Mouse (Mus musculus) heart, adult 2 months (tissue): ENCODE data around the gene Neo1.

Experiments used
- CTCF ChIP-seq: fragments of 200-600 bp; IDR thresholded peaks from 2 replicates; pipeline ENCODE4 v1.8.1; 2022; ENCODE audit warnings: antibody characterized with exemption, mild to moderate bottlenecking, moderate library complexity
- POLR2A ChIP-seq: fragments of 200-500 bp; IDR thresholded peaks from 2 replicates; pipeline ENCODE4 v1.6.1; 2011; ENCODE audit warnings: mild to moderate bottlenecking, low read depth, low read length, control low read depth; ENCODE audit not compliant: insufficient read depth

DNA sequence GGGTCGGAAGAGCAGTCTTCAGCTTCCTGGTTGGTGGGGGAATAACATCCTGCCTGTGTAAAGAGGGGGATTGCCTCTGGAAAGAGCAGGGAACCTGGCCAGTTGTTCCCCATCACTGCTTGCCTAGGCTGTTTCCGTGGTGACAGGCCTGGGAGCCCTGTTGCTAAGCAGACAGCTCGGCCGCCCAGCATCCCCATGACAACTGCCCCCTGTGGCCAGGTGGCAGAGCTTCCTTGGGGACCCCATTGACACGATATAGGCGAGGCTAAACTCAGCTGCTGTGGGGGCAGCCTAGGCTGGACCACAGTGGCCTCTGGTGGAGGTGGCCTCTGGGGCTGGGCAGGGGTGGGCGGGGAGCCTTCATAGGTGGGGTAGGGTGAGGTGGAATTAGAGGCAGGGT lies 172.4 kb downstream of the Neo1 start:
- no peak for TF ChIP-seq POLR2A
- no peak for TF ChIP-seq CTCF
